Mouse (Mus musculus) lung, postnatal 10 days (tissue): Measurements from ENCODE around the gene Gm10490.

ENCODE experiments used
- DNase-seq: peaks from one replicate; pipeline ENCODE4 v3.0.0; 2021

Gene Gm10490

GRCm38 (mm10) chrX:7927116-7927515 is 17.8 kb downstream of the Gm10490 start:
- no peak for DNase-seq

- no peak for DNase-seq
Observed at GRCm38 (mm10) chrX:7928270-7928790, 19.0 kb downstream of the Gm10490 start, which contains the start of gene Eras. Eras (minus strand) TSS chrX:7928607.

GRCm38 (mm10) chrX:7936874-7937273 is 27.5 kb downstream of the Gm10490 start:
- no peak for DNase-seq

- no peak for DNase-seq
Observed at GRCm38 (mm10) chrX:7937667-7938066, 28.3 kb downstream of the Gm10490 start.

- no peak for DNase-seq
Observed at GRCm38 (mm10) chrX:7945618-7946017, 36.3 kb downstream of the Gm10490 start.

GRCm38 (mm10) chrX:7947108-7947899 is 38.0 kb downstream of the Gm10490 start, which contains the start of gene Hdac6:
Hdac6 (minus strand) TSS chrX:7947889.
- peak; percentile 7 for DNase-seq

- peak; percentile 97 for DNase-seq
Observed at GRCm38 (mm10) chrX:7947900-7948492, 38.7 kb downstream of the Gm10490 start.

- no peak for DNase-seq
Observed at GRCm38 (mm10) chrX:7950091-7950490, 40.7 kb downstream of the Gm10490 start.

- no peak for DNase-seq
Observed at GRCm38 (mm10) chrX:7958868-7959267, 49.5 kb downstream of the Gm10490 start.
